Mouse (Mus musculus) CD4-positive, CD25-positive, alpha-beta regulatory T cell, adult 4 months (primary cell): ENCODE measurements around the gene Bhlhb9. TPM values are rescaled to one million over a fixed set of nuclear protein-coding genes. Genes with fewer than 3 reads are reported as not detected.

Source experiments
- ATAC-seq: one replicate; pipeline ENCODE4 v1.8.0; 2017
- polyA plus RNA-seq, 2 experiments: library from polyadenylated mRNA; unstranded; fragments of 100-300 nt; shearing (Covaris generic); gene quantifications; one replicate each; pipeline ENCODE4 v1.2.1; 2017

The Bhlhb9 gene
- polyA plus RNA-seq, 2 experiments from 2014 or later: 11.4 to 14.2 TPM

GRCm38 (mm10) chrX:135916580-135916979, 119.2 kb downstream of the Bhlhb9 start:
- ATAC-seq: no peak

GRCm38 (mm10) chrX:135917116-135917515, 119.7 kb downstream of the Bhlhb9 start:
- ATAC-seq: no peak

- ATAC-seq: no peak
Observed at GRCm38 (mm10) chrX:135922162-135922561, 124.8 kb downstream of the Bhlhb9 start.

DNA sequence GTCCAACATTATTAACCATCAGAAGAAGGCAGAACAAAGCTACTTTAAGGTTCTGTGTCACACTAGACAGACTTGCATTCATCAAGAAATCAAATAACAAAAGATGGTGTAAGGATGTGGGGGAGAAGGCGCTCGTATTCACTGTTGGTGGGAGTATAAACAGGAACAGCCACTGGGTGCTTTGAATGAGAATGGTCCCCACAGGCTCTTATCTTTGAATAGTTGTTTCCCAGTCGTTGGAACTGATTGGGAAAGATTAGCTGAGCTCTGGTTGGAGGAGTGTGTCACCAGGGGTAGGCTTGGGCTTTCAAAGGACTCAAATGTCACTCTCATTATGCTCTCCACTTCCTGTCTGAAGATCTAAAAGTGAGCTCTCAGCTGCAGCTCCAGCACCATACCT, 128.5 kb downstream of the Bhlhb9 start:
- ATAC-seq: no peak

GRCm38 (mm10) chrX:135928588-135928987, 131.2 kb downstream of the Bhlhb9 start:
- ATAC-seq: no peak

DNA sequence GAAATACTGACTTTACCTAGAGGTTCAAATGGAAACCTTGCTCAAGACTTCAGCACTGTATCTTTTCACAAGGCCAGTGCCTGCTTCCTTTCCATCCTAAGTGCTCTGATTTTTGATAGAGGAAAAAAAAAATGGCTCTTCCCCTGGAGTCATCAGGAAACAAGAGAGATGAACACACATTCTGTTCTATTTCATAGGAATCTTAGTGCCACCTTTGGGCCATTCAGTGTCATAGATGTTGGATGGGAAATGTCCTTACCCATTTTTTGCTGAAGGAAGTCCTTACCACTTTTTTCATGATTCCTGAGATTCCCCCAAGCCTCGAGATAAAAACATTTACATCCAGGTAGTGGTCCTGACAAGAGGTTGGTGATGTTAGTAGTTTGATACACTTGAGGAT, 139.1 kb downstream of the Bhlhb9 start:
- no peak for ATAC-seq

Other genes starting within 250 kb of the Bhlhb9 start
- gene Nxf7, start 198.8 kb upstream of the Bhlhb9 start, polyA plus RNA-seq: not detected
- not detected for gene Prame, start 169.9 kb upstream of the Bhlhb9 start, polyA plus RNA-seq
- under 1 TPM in 1 of 2 experiments, not detected in 1; 0.24 TPM for gene Tcp11x2, start 103.8 kb upstream of the Bhlhb9 start, polyA plus RNA-seq
- gene Tmsb15a, start 72.3 kb upstream of the Bhlhb9 start, polyA plus RNA-seq: not detected
- gene Armcx5, start 54.9 kb upstream of the Bhlhb9 start, polyA plus RNA-seq: 10 to 100 TPM; 10.2 to 20.5 TPM
- 10 to 100 TPM; 22.7 to 31.9 TPM for gene Gprasp1, start 54.9 kb upstream of the Bhlhb9 start, polyA plus RNA-seq
- gene Gprasp2, start 41.4 kb downstream of the Bhlhb9 start, polyA plus RNA-seq: 10 to 100 TPM in 1 of 2 experiments, 1 to 10 TPM in 1; 9.1 to 13.7 TPM
- 1 to 10 TPM; 4.2 to 5.2 TPM for gene Arxes2, start 196.2 kb downstream of the Bhlhb9 start, polyA plus RNA-seq
- not detected for gene Arxes1, start 235.8 kb downstream of the Bhlhb9 start, polyA plus RNA-seq